Mouse (Mus musculus) small intestine, adult 2 months (tissue): ENCODE measurements around the gene Pick1.

ENCODE experiments used
- CTCF ChIP-seq: fragments of 200-500 bp; IDR thresholded peaks from 2 replicates; pipeline ENCODE4 v1.5.1; 2012; ENCODE audit warnings: low read depth, mild to moderate bottlenecking, control low read depth, inconsistent platforms, low read length, moderate library complexity, mixed read lengths; ENCODE audit not compliant: insufficient replicate concordance, insufficient read length; ENCODE audit errors: extremely low read depth
- POLR2A ChIP-seq: fragments of 200-500 bp; IDR thresholded peaks from 2 replicates; pipeline ENCODE4 v1.6.1; 2012; ENCODE audit warnings: low read depth, mild to moderate bottlenecking, control low read depth, inconsistent platforms, low read length, moderate library complexity

DNA sequence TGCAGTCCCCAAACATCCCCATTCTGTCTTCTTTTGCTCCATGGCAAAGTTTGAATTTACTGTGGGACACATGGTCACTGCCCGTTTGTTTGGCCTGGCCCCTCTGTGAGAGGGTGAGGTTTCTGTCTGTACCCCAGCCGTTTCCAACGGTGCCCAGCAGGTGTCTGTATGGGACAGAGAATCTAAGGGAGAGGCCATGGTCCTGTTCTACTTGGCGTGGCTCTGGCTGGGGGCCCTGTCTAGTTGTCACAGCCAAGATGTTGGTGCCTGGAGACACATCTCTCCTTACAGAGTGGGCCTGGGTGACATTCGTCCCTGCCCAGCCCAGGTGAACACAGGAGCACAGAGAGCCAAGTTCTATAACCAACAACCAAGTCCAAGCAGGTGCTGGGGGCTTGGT, 51.9 kb downstream of the Pick1 start:
- no peak for TF ChIP-seq POLR2A
- no peak for TF ChIP-seq CTCF
